Mouse (Mus musculus): ENCODE data around the gene A130010J15Rik. TPM values are rescaled to one million over a fixed set of nuclear protein-coding genes. Genes with fewer than 3 reads are reported as not detected.

A130010J15Rik gene
- 16.6 and 18.5 TPM in 2 replicates for polyA plus RNA-seq (2014; fragmentation: Nextera tagmentation; extraction: Ambion mirVana)

GRCm38 (mm10) chr1:193167746-193168145 is at the start of gene A130010J15Rik:
TSS of gene A130010J15Rik (plus strand) at chr1:193168046.
- Histone ChIP-seq H3K9ac (replicated peaks; ENCODE audit: low read depth, low read length) (no peak within 1 kb of the TSS), H3K4me3 (ENCODE audit: low read depth, low read length) (no peak within 1 kb of the TSS), H3K27me3 (ENCODE audit: control insufficient read depth, insufficient read depth, low read length) (no peaks in the 10 kb centered on the region), H3K4me1 (ENCODE audit: control insufficient read depth, insufficient read depth, low read length) (peaks cover 14% of the 10 kb centered on the region), H3K4me2 (replicated peaks; ENCODE audit: low read depth, low read length) (no peak within 1 kb of the TSS), H3K36me3 (ENCODE audit: control insufficient read depth, insufficient read depth, low read length) (no peaks in the 10 kb centered on the region; the same call in 1 of the 2 replicates), H3K27ac (ENCODE audit: low read length) (no peak within 1 kb of the TSS), H3K9me3 (ENCODE audit: control insufficient read depth, low read depth, low read length) (no peaks in the 10 kb centered on the region)
- 85% methylated on average over 3 of the region's 3 CpGs for WGBS
- no peak for ATAC-seq (ENCODE audit: insufficient number of reproducible peaks, insufficient read depth, low FRiP score, low read depth)

GRCm38 (mm10) chr1:193122793-193123192 is 45.1 kb upstream of the A130010J15Rik start:
- no peak for ATAC-seq (ENCODE audit: insufficient number of reproducible peaks, insufficient read depth, low FRiP score, low read depth)
- H3K9ac ChIP-seq (replicated peaks; ENCODE audit: low read depth, low read length), result no peak overlapping the region
- H3K27ac ChIP-seq (ENCODE audit: low read length), result no peak overlapping the region
- H3K27me3 ChIP-seq (ENCODE audit: control insufficient read depth, insufficient read depth, low read length), result no peaks in the 10 kb centered on the region
- WGBS, result 92% methylated on average over 7 of the region's 7 CpGs
- H3K4me3 ChIP-seq (ENCODE audit: low read depth, low read length), result no peak overlapping the region
- H3K9me3 ChIP-seq (ENCODE audit: control insufficient read depth, low read depth, low read length), result no peaks in the 10 kb centered on the region
- no peaks in the 10 kb centered on the region for H3K4me1 ChIP-seq (ENCODE audit: control insufficient read depth, insufficient read depth, low read length)
- peaks cover 68% of the 10 kb centered on the region for H3K36me3 ChIP-seq (ENCODE audit: control insufficient read depth, insufficient read depth, low read length)
- H3K4me2 ChIP-seq (replicated peaks; ENCODE audit: low read depth, low read length), result no peak overlapping the region

GRCm38 (mm10) chr1:193123290-193123689 is 44.6 kb upstream of the A130010J15Rik start:
- WGBS, result 91% methylated on average over 6 of the region's 6 CpGs
- Histone ChIP-seq H3K27me3 (ENCODE audit: control insufficient read depth, insufficient read depth, low read length) (no peaks in the 10 kb centered on the region), H3K9ac (replicated peaks; ENCODE audit: low read depth, low read length) (no peak overlapping the region), H3K4me2 (replicated peaks; ENCODE audit: low read depth, low read length) (no peak overlapping the region), H3K4me3 (ENCODE audit: low read depth, low read length) (no peak overlapping the region), H3K4me1 (ENCODE audit: control insufficient read depth, insufficient read depth, low read length) (no peaks in the 10 kb centered on the region), H3K36me3 (ENCODE audit: control insufficient read depth, insufficient read depth, low read length) (peaks cover 63% of the 10 kb centered on the region), H3K27ac (ENCODE audit: low read length) (no peak overlapping the region), H3K9me3 (ENCODE audit: control insufficient read depth, low read depth, low read length) (no peaks in the 10 kb centered on the region)
- ATAC-seq (ENCODE audit: insufficient number of reproducible peaks, insufficient read depth, low FRiP score, low read depth), result no peak

- H3K4me2 ChIP-seq (replicated peaks; ENCODE audit: low read depth, low read length), result no peak overlapping the region
- peaks cover 6% of the 10 kb centered on the region for H3K4me1 ChIP-seq (ENCODE audit: control insufficient read depth, insufficient read depth, low read length)
- no peaks in the 10 kb centered on the region for H3K27me3 ChIP-seq (ENCODE audit: control insufficient read depth, insufficient read depth, low read length)
- H3K36me3 ChIP-seq (ENCODE audit: control insufficient read depth, insufficient read depth, low read length), result peaks cover 41% of the 10 kb centered on the region
- no peak for ATAC-seq (ENCODE audit: insufficient number of reproducible peaks, insufficient read depth, low FRiP score, low read depth)
- H3K4me3 ChIP-seq (ENCODE audit: low read depth, low read length), result no peak overlapping the region
- WGBS, result 73% methylated on average over 4 of the region's 4 CpGs
- H3K9ac ChIP-seq (replicated peaks; ENCODE audit: low read depth, low read length), result no peak overlapping the region
- H3K9me3 ChIP-seq (ENCODE audit: control insufficient read depth, low read depth, low read length), result no peaks in the 10 kb centered on the region
- H3K27ac ChIP-seq (ENCODE audit: low read length), result no peak overlapping the region
Observed at GRCm38 (mm10) chr1:193125835-193126234, 42.0 kb upstream of the A130010J15Rik start.

GRCm38 (mm10) chr1:193128055-193128454 is 39.8 kb upstream of the A130010J15Rik start:
- no peak overlapping the region for H3K9ac ChIP-seq (replicated peaks; ENCODE audit: low read depth, low read length)
- no peaks in the 10 kb centered on the region for H3K27me3 ChIP-seq (ENCODE audit: control insufficient read depth, insufficient read depth, low read length)
- H3K9me3 ChIP-seq (ENCODE audit: control insufficient read depth, low read depth, low read length), result no peaks in the 10 kb centered on the region
- H3K27ac ChIP-seq (ENCODE audit: low read length), result no peak overlapping the region
- no peak overlapping the region for H3K4me2 ChIP-seq (replicated peaks; ENCODE audit: low read depth, low read length)
- 92% methylated on average over 6 of the region's 6 CpGs for WGBS
- ATAC-seq (ENCODE audit: insufficient number of reproducible peaks, insufficient read depth, low FRiP score, low read depth), result no peak
- peaks cover 6% of the 10 kb centered on the region for H3K4me1 ChIP-seq (ENCODE audit: control insufficient read depth, insufficient read depth, low read length)
- peaks cover 23% of the 10 kb centered on the region; the same call in 1 of the 2 replicates for H3K36me3 ChIP-seq (ENCODE audit: control insufficient read depth, insufficient read depth, low read length)
- H3K4me3 ChIP-seq (ENCODE audit: low read depth, low read length), result no peak overlapping the region

- 26% methylated on average over 5 of the region's 5 CpGs for WGBS
- Histone ChIP-seq H3K27ac (ENCODE audit: low read length) (no peak overlapping the region), H3K4me1 (ENCODE audit: control insufficient read depth, insufficient read depth, low read length) (peaks cover 6% of the 10 kb centered on the region), H3K9ac (replicated peaks; ENCODE audit: low read depth, low read length) (peak overlapping the region; percentile 76; the same call in 1 of the 2 replicates), H3K4me3 (ENCODE audit: low read depth, low read length) (peak overlapping the region; percentile 96), H3K27me3 (ENCODE audit: control insufficient read depth, insufficient read depth, low read length) (no peaks in the 10 kb centered on the region), H3K4me2 (replicated peaks; ENCODE audit: low read depth, low read length) (peak overlapping the region; percentile 47), H3K9me3 (ENCODE audit: control insufficient read depth, low read depth, low read length) (no peaks in the 10 kb centered on the region), H3K36me3 (ENCODE audit: control insufficient read depth, insufficient read depth, low read length) (peaks cover 12% of the 10 kb centered on the region; the same call in 1 of the 2 replicates)
- no peak for ATAC-seq (ENCODE audit: insufficient number of reproducible peaks, insufficient read depth, low FRiP score, low read depth)
Observed at GRCm38 (mm10) chr1:193129321-193129720, 38.5 kb upstream of the A130010J15Rik start.

- ATAC-seq (ENCODE audit: insufficient number of reproducible peaks, insufficient read depth, low FRiP score, low read depth), result peak; percentile 87
- H3K4me1 ChIP-seq (ENCODE audit: control insufficient read depth, insufficient read depth, low read length), result peaks cover 6% of the 10 kb centered on the region
Observed at GRCm38 (mm10) chr1:193129786-193130455, 37.9 kb upstream of the A130010J15Rik start, which contains the start of gene Diexf. TSS of gene Diexf (minus strand) at chr1:193130272.

GRCm38 (mm10) chr1:193130456-193130825 is 37.4 kb upstream of the A130010J15Rik start:
- peak; percentile 12; the same call in 1 of the 2 replicates for ATAC-seq (ENCODE audit: insufficient number of reproducible peaks, insufficient read depth, low FRiP score, low read depth)
- Histone ChIP-seq H3K4me3 (ENCODE audit: low read depth, low read length) (peak overlapping the region; percentile 96), H3K9ac (replicated peaks; ENCODE audit: low read depth, low read length) (no peak overlapping the region; the same call in 1 of the 2 replicates), H3K4me1 (ENCODE audit: control insufficient read depth, insufficient read depth, low read length) (peaks cover 6% of the 10 kb centered on the region), H3K9me3 (ENCODE audit: control insufficient read depth, low read depth, low read length) (no peaks in the 10 kb centered on the region), H3K27ac (ENCODE audit: low read length) (peak overlapping the region; percentile 45; the same call in 1 of the 2 replicates), H3K36me3 (ENCODE audit: control insufficient read depth, insufficient read depth, low read length) (peaks cover 6% of the 10 kb centered on the region; the same call in 1 of the 2 replicates), H3K27me3 (ENCODE audit: control insufficient read depth, insufficient read depth, low read length) (no peaks in the 10 kb centered on the region), H3K4me2 (replicated peaks; ENCODE audit: low read depth, low read length) (peak overlapping the region; percentile 41)
- 29% methylated on average over 11 of the region's 11 CpGs for WGBS

More at GRCm38 (mm10) chr1:193129786-193130455, 37.9 kb upstream of the A130010J15Rik start, which contains the start of gene Diexf:
- under 1% methylated on average over 61 of the region's 61 CpGs for WGBS
- Histone ChIP-seq H3K4me2 (replicated peaks; ENCODE audit: low read depth, low read length) (peak within 1 kb of the TSS; percentile 47), H3K9ac (replicated peaks; ENCODE audit: low read depth, low read length) (peak within 1 kb of the TSS; percentile 76), H3K4me3 (ENCODE audit: low read depth, low read length) (peak within 1 kb of the TSS; percentile 96), H3K27me3 (ENCODE audit: control insufficient read depth, insufficient read depth, low read length) (no peaks in the 10 kb centered on the region), H3K27ac (ENCODE audit: low read length) (peak within 1 kb of the TSS; percentile 45; the same call in 1 of the 2 replicates), H3K36me3 (ENCODE audit: control insufficient read depth, insufficient read depth, low read length) (peaks cover 8% of the 10 kb centered on the region; the same call in 1 of the 2 replicates), H3K9me3 (ENCODE audit: control insufficient read depth, low read depth, low read length) (no peaks in the 10 kb centered on the region)

Measured in stomach, embryonic 14.5 days (tissue).